Mouse (Mus musculus): ENCODE measurements around the gene Isg20l2. TPM values are rescaled to one million over a fixed set of nuclear protein-coding genes. Genes with fewer than 3 reads are reported as not detected.

Isg20l2 gene
- total RNA-seq, 2 experiments from 2014 or later, result 41.1 to 51.0 TPM

GRCm38 (mm10) chr3:87973593-87974380 is 43.7 kb downstream of the Isg20l2 start:
- ATAC-seq (replicated peaks; ENCODE audit: poor library complexity), result no peak

- ATAC-seq (replicated peaks; ENCODE audit: poor library complexity), result no peak
Observed at GRCm38 (mm10) chr3:87974381-87974987, 44.4 kb downstream of the Isg20l2 start.

GRCm38 (mm10) chr3:87979493-87979892 is 49.4 kb downstream of the Isg20l2 start:
- ATAC-seq (replicated peaks; ENCODE audit: poor library complexity), result no peak

- ATAC-seq (replicated peaks; ENCODE audit: poor library complexity), result no peak
Observed at GRCm38 (mm10) chr3:87980085-87980484, 50.0 kb downstream of the Isg20l2 start.

- ATAC-seq (replicated peaks; ENCODE audit: poor library complexity), result no peak
Observed at GRCm38 (mm10) chr3:87980728-87981127, 50.6 kb downstream of the Isg20l2 start.

- ATAC-seq (replicated peaks; ENCODE audit: poor library complexity), result no peak
Observed at GRCm38 (mm10) chr3:87981214-87981760, 51.2 kb downstream of the Isg20l2 start.

GRCm38 (mm10) chr3:87981894-87982835 is 52.1 kb downstream of the Isg20l2 start:
- no peak for ATAC-seq (replicated peaks; ENCODE audit: poor library complexity)

- no peak; the same call in 1 of the 2 replicates for ATAC-seq (replicated peaks; ENCODE audit: poor library complexity)
Observed at GRCm38 (mm10) chr3:87982836-87983601, 52.9 kb downstream of the Isg20l2 start.

- ATAC-seq (replicated peaks; ENCODE audit: poor library complexity), result no peak
Observed at GRCm38 (mm10) chr3:87983627-87984026, 53.5 kb downstream of the Isg20l2 start.

- ATAC-seq (replicated peaks; ENCODE audit: poor library complexity), result no peak
Observed at GRCm38 (mm10) chr3:87984094-87984493, 54.0 kb downstream of the Isg20l2 start.

- ATAC-seq (replicated peaks; ENCODE audit: poor library complexity), result no peak
Observed at GRCm38 (mm10) chr3:87985505-87986320, 55.6 kb downstream of the Isg20l2 start.

GRCm38 (mm10) chr3:87986868-87987267 is 56.8 kb downstream of the Isg20l2 start:
- peak; percentile 91 for ATAC-seq (replicated peaks; ENCODE audit: poor library complexity)

GRCm38 (mm10) chr3:87987633-87988032 is 57.5 kb downstream of the Isg20l2 start:
- ATAC-seq (replicated peaks; ENCODE audit: poor library complexity), result peak; percentile 60

- no peak for ATAC-seq (replicated peaks; ENCODE audit: poor library complexity)
Observed at GRCm38 (mm10) chr3:87988068-87988467, 58.0 kb downstream of the Isg20l2 start.

- ATAC-seq (replicated peaks; ENCODE audit: poor library complexity), result no peak
Observed at GRCm38 (mm10) chr3:87989935-87990334, 59.8 kb downstream of the Isg20l2 start.

All from megakaryocyte progenitor cell, adult 5-6 weeks (primary cell).